Mouse (Mus musculus): Measurements from ENCODE around the gene Nae1. TPM values are rescaled to one million over a fixed set of nuclear protein-coding genes. Genes with fewer than 3 reads are reported as not detected.

The Nae1 gene
- polyA plus RNA-seq, 1 experiment from 2014 or later: 109 TPM

- WGBS: 2% methylated on average over 64 of the region's 64 CpGs
- H3K27ac ChIP-seq: no peak within 1 kb of the TSS
- peak; percentile 87 for ATAC-seq (ENCODE audit: low FRiP score)
Observed at GRCm38 (mm10) chr8:104509061-104510006, 25.1 kb downstream of the Nae1 start, which contains the start of gene Terb1. Gene Terb1 (minus strand): TSS chr8:104509910.

GRCm38 (mm10) chr8:104479091-104479490 is 55.3 kb downstream of the Nae1 start:
- Histone ChIP-seq H3K4me1 (replicated peaks) (no peaks in the 10 kb centered on the region), H3K36me3 (no peaks in the 10 kb centered on the region), H3K4me2 (no peak overlapping the region), H3K4me3 (no peak overlapping the region), H3K27ac (no peak overlapping the region), H3K27me3 (no peaks in the 10 kb centered on the region), H3K9ac (no peak overlapping the region), H3K9me3 (no peaks in the 10 kb centered on the region)
- no peak for ATAC-seq (ENCODE audit: low FRiP score)
- 69% methylated on average over 1 of the region's 1 CpGs for WGBS

More at GRCm38 (mm10) chr8:104509061-104510006, 25.1 kb downstream of the Nae1 start, which contains the start of gene Terb1:
- H3K4me2 ChIP-seq: peak within 1 kb of the TSS; percentile 99
- H3K9ac ChIP-seq: peak within 1 kb of the TSS; percentile 84
- H3K27me3 ChIP-seq: no peaks in the 10 kb centered on the region
- peaks cover 12% of the 10 kb centered on the region for H3K4me1 ChIP-seq (replicated peaks)
- peaks cover 21% of the 10 kb centered on the region for H3K36me3 ChIP-seq
- peaks cover 2% of the 10 kb centered on the region; the same call in 1 of the 2 replicates for H3K9me3 ChIP-seq
- peak within 1 kb of the TSS; percentile 59 for H3K4me3 ChIP-seq

DNA sequence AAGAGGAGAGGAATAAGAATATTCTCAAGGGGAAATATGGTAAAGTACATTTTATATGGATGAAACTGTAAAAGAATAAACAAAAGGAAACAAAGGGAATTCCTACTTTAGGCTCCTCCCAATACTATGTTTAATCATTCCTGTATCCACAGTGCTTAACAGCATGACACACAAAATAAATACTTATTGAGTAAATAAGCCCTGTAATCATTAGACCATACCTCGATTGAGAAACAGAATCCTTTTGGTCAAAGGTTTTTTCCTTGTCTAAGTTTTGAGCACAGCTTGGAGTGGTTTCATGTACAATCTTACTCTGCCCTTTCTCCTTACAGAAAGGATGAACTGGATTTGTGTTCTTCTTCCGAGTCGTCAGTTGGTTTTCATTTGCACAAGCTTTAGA is 62.0 kb downstream of the Nae1 start:
- Histone ChIP-seq H3K4me2 (no peak overlapping the region), H3K36me3 (no peaks in the 10 kb centered on the region), H3K9me3 (no peaks in the 10 kb centered on the region), H3K4me1 (replicated peaks) (no peaks in the 10 kb centered on the region), H3K27me3 (no peaks in the 10 kb centered on the region), H3K27ac (no peak overlapping the region), H3K9ac (no peak overlapping the region), H3K4me3 (no peak overlapping the region)
- ATAC-seq (ENCODE audit: low FRiP score): no peak
- WGBS: 83% methylated on average over 3 of the region's 3 CpGs

- Histone ChIP-seq H3K27me3 (no peaks in the 10 kb centered on the region), H3K4me1 (replicated peaks) (no peaks in the 10 kb centered on the region), H3K4me3 (no peak overlapping the region), H3K9ac (no peak overlapping the region), H3K36me3 (no peaks in the 10 kb centered on the region), H3K9me3 (no peaks in the 10 kb centered on the region), H3K27ac (no peak overlapping the region), H3K4me2 (no peak overlapping the region)
- 79% methylated on average over 2 of the region's 2 CpGs for WGBS
- no peak for ATAC-seq (ENCODE audit: low FRiP score)
Observed at GRCm38 (mm10) chr8:104467463-104467862, 67.0 kb downstream of the Nae1 start.

Other genes starting within 250 kb of the Nae1 start
- gene Cmtm2a, start 241.5 kb downstream of the Nae1 start, polyA plus RNA-seq (2015; fragmentation: Nextera tagmentation; extraction: Ambion mirVana): not detected in 2 replicates
- not detected in 2 replicates for gene Gm45711, start 224.6 kb downstream of the Nae1 start, polyA plus RNA-seq (2015; fragmentation: Nextera tagmentation; extraction: Ambion mirVana)
- not detected in 2 replicates for gene Cmtm1, start 224.5 kb downstream of the Nae1 start, polyA plus RNA-seq (2015; fragmentation: Nextera tagmentation; extraction: Ambion mirVana)
- not detected in 2 replicates for gene Gm11020, start 213.1 kb downstream of the Nae1 start, polyA plus RNA-seq (2015; fragmentation: Nextera tagmentation; extraction: Ambion mirVana)
- not detected in 2 replicates for gene Cmtm2b, start 212.4 kb downstream of the Nae1 start, polyA plus RNA-seq (2015; fragmentation: Nextera tagmentation; extraction: Ambion mirVana)
- 45.4 and 47.3 TPM in 2 replicates for gene Cmtm3, start 195.2 kb downstream of the Nae1 start, polyA plus RNA-seq (2015; fragmentation: Nextera tagmentation; extraction: Ambion mirVana)
- gene Cmtm4, start 138.8 kb downstream of the Nae1 start, polyA plus RNA-seq (2015; fragmentation: Nextera tagmentation; extraction: Ambion mirVana): 2.1 and 2.3 TPM in 2 replicates
- 115 and 120 TPM in 2 replicates for gene Dync1li2, start 91.6 kb downstream of the Nae1 start, polyA plus RNA-seq (2015; fragmentation: Nextera tagmentation; extraction: Ambion mirVana)
- 0.35 and 0.36 TPM in 2 replicates for gene Terb1, start 24.7 kb downstream of the Nae1 start, polyA plus RNA-seq (2015; fragmentation: Nextera tagmentation; extraction: Ambion mirVana)
- gene Car7, start 52 bp upstream of the Nae1 start, polyA plus RNA-seq (2015; fragmentation: Nextera tagmentation; extraction: Ambion mirVana): 2.1 and 2.8 TPM in 2 replicates
- gene Pdp2, start 56.8 kb upstream of the Nae1 start, polyA plus RNA-seq (2015; fragmentation: Nextera tagmentation; extraction: Ambion mirVana): 16.7 and 17.6 TPM in 2 replicates
- gene Cdh16, start 89.8 kb upstream of the Nae1 start, polyA plus RNA-seq (2015; fragmentation: Nextera tagmentation; extraction: Ambion mirVana): not detected in 2 replicates
- gene Rrad, start 96.7 kb upstream of the Nae1 start, polyA plus RNA-seq (2015; fragmentation: Nextera tagmentation; extraction: Ambion mirVana): 3.1 and 4.0 TPM in 2 replicates
- 131 and 134 TPM in 2 replicates for gene Ciao2b, start 107.3 kb upstream of the Nae1 start, polyA plus RNA-seq (2015; fragmentation: Nextera tagmentation; extraction: Ambion mirVana)
- not detected in 2 replicates for gene Ces2a, start 199.4 kb upstream of the Nae1 start, polyA plus RNA-seq (2015; fragmentation: Nextera tagmentation; extraction: Ambion mirVana)